Mouse (Mus musculus) cortical plate, adult 2 months (tissue): Measurements from ENCODE around the gene Sbf2.

Source experiments
- CTCF ChIP-seq: fragments of 200-500 bp; IDR thresholded peaks from 2 replicates; pipeline ENCODE4 v1.5.1; 2011; ENCODE audit warnings: mild to moderate bottlenecking, control low read depth, low read length; ENCODE audit not compliant: insufficient read depth; ENCODE audit errors: extremely low read depth
- POLR2A ChIP-seq: fragments of 200-500 bp; IDR thresholded peaks from 2 replicates; pipeline ENCODE4 v1.6.1; 2011; ENCODE audit warnings: mild to moderate bottlenecking, low read length, control low read depth; ENCODE audit not compliant: insufficient read depth; ENCODE audit errors: extremely low read depth

DNA sequence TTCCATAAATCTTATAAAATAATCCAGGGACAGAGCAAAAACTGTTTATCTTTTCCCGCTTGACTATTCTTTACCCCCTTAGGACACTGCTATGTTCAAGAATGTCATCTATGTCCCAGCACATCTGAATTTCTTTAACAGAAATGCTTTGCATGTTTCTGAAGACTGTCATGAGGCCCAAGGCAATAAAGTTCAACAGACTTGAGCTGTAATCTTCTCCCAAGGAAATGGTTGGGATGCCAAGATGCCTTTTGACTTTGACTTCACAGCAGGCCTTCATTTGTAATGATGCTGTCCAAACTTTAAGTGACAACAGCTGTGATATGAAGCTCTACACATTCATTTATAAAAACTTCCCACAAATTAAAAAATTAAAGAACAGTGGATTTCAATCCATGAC, 212.6 kb downstream of the Sbf2 start:
- TF ChIP-seq CTCF (no peak), POLR2A (no peak)
